Comparison of ENCODE assay signal across 35 mouse cellular contexts in genomic region chr9:122494691-122495090, GRCm38 (mm10).
"Had no signal": no experiment of that assay in that cellular context is flagged by ENCODE, and none has a peak within 500 bp of the region (broad histone marks: within the 10 kb centered on the region; RNA-seq: fewer than 3 reads in every experiment).

No protein-coding gene starts in this region.

- H3K4me2 ChIP-seq: heart, embryonic 11.5 days; heart, embryonic 12.5 days; heart, embryonic 13.5 days; heart, embryonic 15.5 days; hindbrain, embryonic 12.5 days; hindbrain, embryonic 13.5 days; hindbrain, embryonic 14.5 days; hindbrain, embryonic 15.5 days; intestine, embryonic 15.5 days; kidney, embryonic 15.5 days had no signal

- H3K4me3 ChIP-seq: heart, embryonic 10.5 days; heart, embryonic 12.5 days; heart, embryonic 13.5 days; heart, embryonic 15.5 days; hindbrain, embryonic 10.5 days; hindbrain, embryonic 12.5 days; hindbrain, embryonic 13.5 days; hindbrain, embryonic 15.5 days; intestine, embryonic 15.5 days; kidney, embryonic 15.5 days; layer of hippocampus, adult 2 months; left cerebral cortex, adult 2 months had no signal

- H3K36me3 ChIP-seq: heart, embryonic 10.5 days; heart, embryonic 12.5 days; heart, embryonic 13.5 days; heart, embryonic 15.5 days; hindbrain, embryonic 10.5 days; hindbrain, embryonic 12.5 days; hindbrain, embryonic 13.5 days; hindbrain, embryonic 15.5 days; intestine, embryonic 15.5 days; kidney, embryonic 15.5 days had no signal

- H3K27me3 ChIP-seq: heart, embryonic 12.5 days; heart, embryonic 13.5 days; heart, embryonic 15.5 days; hindbrain, embryonic 12.5 days; hindbrain, embryonic 13.5 days; hindbrain, embryonic 15.5 days; intestine, embryonic 15.5 days; kidney, embryonic 15.5 days had no signal

- H3K4me1 ChIP-seq: heart, embryonic 12.5 days; heart, embryonic 15.5 days; hindbrain, embryonic 10.5 days; hindbrain, embryonic 12.5 days; hindbrain, embryonic 13.5 days; hindbrain, embryonic 15.5 days; intestine, embryonic 15.5 days; kidney, embryonic 15.5 days had no signal

- H3K27ac ChIP-seq: heart, embryonic 10.5 days; heart, embryonic 13.5 days; heart, embryonic 15.5 days; hindbrain, embryonic 10.5 days; hindbrain, embryonic 12.5 days; hindbrain, embryonic 13.5 days; hindbrain, embryonic 14.5 days; hindbrain, embryonic 15.5 days; hindbrain, postnatal 0 days; intestine, embryonic 15.5 days; kidney, embryonic 15.5 days; kidney, postnatal 0 days; layer of hippocampus, adult 2 months; left cerebral cortex, adult 2 months had no signal

- H3K9me3 ChIP-seq: heart, embryonic 10.5 days; heart, embryonic 13.5 days; heart, embryonic 15.5 days; hindbrain, embryonic 10.5 days; hindbrain, embryonic 12.5 days; hindbrain, embryonic 13.5 days; hindbrain, embryonic 15.5 days; intestine, embryonic 15.5 days; kidney, embryonic 15.5 days had no signal

- H3K9ac ChIP-seq: heart, embryonic 12.5 days; heart, embryonic 13.5 days; heart, embryonic 15.5 days; hindbrain, embryonic 12.5 days; hindbrain, embryonic 13.5 days; hindbrain, embryonic 14.5 days; hindbrain, embryonic 15.5 days; intestine, embryonic 15.5 days; kidney, embryonic 15.5 days had no signal

- DNase-seq: heart, postnatal 10 days; heart, postnatal 14 days; heart, postnatal 36 days; heart, postnatal 4 days; kidney, adult 18-20 months; kidney, adult 2 months; kidney, adult 8-10 months; kidney, adult 9 months; kidney, postnatal 10 days; kidney, postnatal 14 days; kidney, postnatal 25 days; kidney, postnatal 36 days; kidney, postnatal 4 days; layer of hippocampus, adult 9-11 months; layer of hippocampus, postnatal 36 days had no signal

- ATAC-seq: hindbrain, embryonic 16.5 days; hindbrain, postnatal 0 days; inflammation-experienced regulatory T-cells, adult 6 months; intestine, embryonic 15.5 days; intestine, embryonic 16.5 days; intestine, postnatal 0 days had no signal
